Mouse (Mus musculus): ENCODE results near the gene Mrgprb8.
"Not testable (repeated sequence)": the region's sequence is repeated elsewhere in the genome, so short reads cannot be mapped to it uniquely, and the experiment has no call there.

Mrgprb8 gene

DNA sequence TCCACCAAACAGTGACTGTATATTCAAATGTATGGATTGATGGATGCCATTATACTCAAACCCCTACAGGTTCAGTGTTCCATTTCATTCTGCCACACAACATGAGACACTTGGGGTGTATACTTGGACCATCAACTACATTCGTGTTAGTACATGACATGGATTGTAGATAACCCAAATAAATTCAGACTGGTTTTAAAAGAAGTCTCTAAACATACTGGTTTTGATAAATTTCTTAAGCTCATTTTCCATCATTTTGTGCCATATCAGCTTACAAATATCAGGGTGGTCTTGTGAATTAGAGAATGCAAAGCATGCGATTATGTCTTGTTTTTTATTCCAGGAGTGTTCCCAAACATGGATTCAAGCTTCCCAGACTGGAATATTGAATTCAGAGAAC, at the start of gene Mrgprb8:
Gene Mrgprb8 (plus strand): TSS at position 301 of the 400 bp plus-strand sequence.
- in situ Hi-C loops (cut with MboI; ENCODE audit: low sequenced_read_pairs): no loop called here

DNA sequence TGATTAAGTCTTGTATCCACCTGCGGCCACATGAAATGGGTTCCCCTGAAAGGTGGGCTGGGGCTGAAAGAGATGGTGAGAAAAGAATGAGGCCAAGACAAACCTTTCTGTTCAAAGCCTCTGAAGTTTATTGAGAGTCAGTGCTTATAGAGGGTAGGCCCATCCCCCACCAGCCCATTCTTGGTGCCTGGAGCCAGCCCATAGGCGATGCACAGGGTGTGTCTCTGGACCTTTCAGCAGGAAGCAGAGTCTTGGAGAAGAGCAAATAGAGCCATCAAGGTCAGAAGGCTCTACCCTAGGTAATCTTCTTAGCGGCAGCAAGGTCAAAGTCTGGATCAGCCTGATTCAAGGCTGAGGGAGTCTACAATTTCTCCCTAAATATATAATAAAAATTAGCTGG, 47.6 kb downstream of the Mrgprb8 start:
- in situ Hi-C loops (cut with MboI; ENCODE audit: low sequenced_read_pairs): not testable (repeated sequence)

DNA sequence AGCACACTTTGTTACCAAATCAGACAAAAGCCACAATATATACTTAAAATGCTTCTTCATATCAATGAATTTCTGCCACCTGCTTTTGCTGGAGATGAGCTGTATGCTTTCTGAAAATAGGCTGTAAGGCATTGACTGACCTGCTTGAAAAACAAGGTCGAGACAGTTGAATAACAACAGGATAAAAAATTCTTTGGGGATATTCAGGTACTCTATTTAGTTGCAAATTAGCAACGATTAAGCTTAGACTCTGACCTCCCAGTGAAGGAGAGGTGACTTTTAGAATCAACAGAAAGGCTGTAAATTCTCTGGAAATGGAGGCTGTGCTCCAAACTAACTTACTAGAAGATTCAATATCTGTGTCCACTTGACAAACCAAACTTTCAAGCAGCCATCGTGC, 48.3 kb downstream of the Mrgprb8 start:
- in situ Hi-C loops (cut with MboI; ENCODE audit: low sequenced_read_pairs): no loop called here

Data from CH12F3 (cell line).